Mouse (Mus musculus) neural tube, embryonic 14.5 days (tissue): Measurements from ENCODE around the gene Catsper3. TPM values are rescaled to one million over a fixed set of nuclear protein-coding genes. Genes with fewer than 3 reads are reported as not detected.

ENCODE experiments used
- ATAC-seq: fragments of 200-750 bp; cut with Nextera tagmentation; 2 replicates; pipeline ENCODE4 v1.8.0; 2017; ENCODE audit warnings: low read depth, mild to moderate bottlenecking, moderate TSS enrichment, moderate library complexity
- H3K27ac ChIP-seq: fragments of 300-500 bp; sonication (generic); 2 replicates; pipeline ENCODE4 v1.5.1; 2014; ENCODE audit warnings: low read depth, mild to moderate bottlenecking, control low read depth, low read length, moderate library complexity, mixed read lengths
- H3K27me3 ChIP-seq: fragments of 300-500 bp; sonication (generic); 2 replicates; pipeline ENCODE4 v1.6.1; 2014; ENCODE audit warnings: low read length; ENCODE audit not compliant: control insufficient read depth, insufficient read depth
- H3K36me3 ChIP-seq: fragments of 300-500 bp; sonication (generic); 2 replicates; pipeline ENCODE4 v1.6.1; 2014; ENCODE audit warnings: low read length, mixed read lengths; ENCODE audit not compliant: control insufficient read depth, insufficient read depth
- H3K4me1 ChIP-seq: fragments of 300-500 bp; sonication (generic); 2 replicates; pipeline ENCODE4 v1.6.1; 2014; ENCODE audit warnings: low read length; ENCODE audit not compliant: control insufficient read depth, insufficient read depth
- H3K4me2 ChIP-seq: fragments of 300-500 bp; sonication (generic); 2 replicates; pipeline ENCODE4 v1.6.1; 2014; ENCODE audit warnings: mild to moderate bottlenecking, low read depth, low read length, control low read depth
- H3K4me3 ChIP-seq: fragments of 300-500 bp; sonication (generic); 2 replicates; pipeline ENCODE4 v1.5.1; 2014; ENCODE audit warnings: low read depth, low read length, control low read depth, mixed read lengths
- H3K9ac ChIP-seq: fragments of 300-500 bp; sonication (generic); replicated peaks from 2 replicates; pipeline ENCODE4 v1.6.1; 2014; ENCODE audit warnings: low read depth, mild to moderate bottlenecking, control low read depth, low read length, mixed read lengths
- H3K9me3 ChIP-seq: fragments of 300-500 bp; sonication (generic); 2 replicates; pipeline ENCODE4 v1.6.1; 2016; ENCODE audit warnings: low read length; ENCODE audit not compliant: control insufficient read depth
- whole genome bisulfite sequencing: fragments of 180-500 bp; shearing (Covaris S2); extraction: QIAGEN DNeasy Blood & Tissue Kit; methylation state at CpG from one replicate; pipeline ENCODE4 v1.1.7; 2014; 5-methylcytosine and 5-hydroxymethylcytosine counted together
- polyA plus RNA-seq: library from polyadenylated mRNA; unstranded; fragments of >200 nt; fragmentation: Nextera tagmentation; extraction: Ambion mirVana; gene quantifications from 2 replicates; pipeline ENCODE4 v1.2.1, GENCODE M21; 2014

Gene Catsper3
- polyA plus RNA-seq, 1 experiment from 2014 or later = not detected

DNA sequence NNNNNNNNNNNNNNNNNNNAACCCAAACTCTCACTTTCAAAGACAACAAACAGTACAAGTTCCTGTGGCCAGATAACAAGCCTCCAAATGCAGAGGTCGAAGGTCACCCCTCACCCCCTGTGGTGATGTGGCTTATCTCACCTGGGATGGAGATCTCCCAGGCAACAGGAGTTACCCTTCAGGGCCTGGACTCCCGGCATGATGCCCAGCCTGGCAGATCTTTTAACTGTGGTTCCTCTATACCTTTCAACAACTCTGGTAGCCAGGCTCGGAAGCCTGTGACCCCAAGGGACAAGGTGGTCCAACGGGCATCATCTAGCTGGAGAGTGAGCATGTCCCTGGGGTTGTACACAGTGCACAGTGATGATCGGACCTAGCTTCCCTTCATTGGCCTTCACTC, 38.1 kb downstream of the Catsper3 start:
- H3K27me3 ChIP-seq = peaks cover 32% of the 10 kb centered on the region
- WGBS = 72% methylated on average over 5 of the region's 5 CpGs

DNA sequence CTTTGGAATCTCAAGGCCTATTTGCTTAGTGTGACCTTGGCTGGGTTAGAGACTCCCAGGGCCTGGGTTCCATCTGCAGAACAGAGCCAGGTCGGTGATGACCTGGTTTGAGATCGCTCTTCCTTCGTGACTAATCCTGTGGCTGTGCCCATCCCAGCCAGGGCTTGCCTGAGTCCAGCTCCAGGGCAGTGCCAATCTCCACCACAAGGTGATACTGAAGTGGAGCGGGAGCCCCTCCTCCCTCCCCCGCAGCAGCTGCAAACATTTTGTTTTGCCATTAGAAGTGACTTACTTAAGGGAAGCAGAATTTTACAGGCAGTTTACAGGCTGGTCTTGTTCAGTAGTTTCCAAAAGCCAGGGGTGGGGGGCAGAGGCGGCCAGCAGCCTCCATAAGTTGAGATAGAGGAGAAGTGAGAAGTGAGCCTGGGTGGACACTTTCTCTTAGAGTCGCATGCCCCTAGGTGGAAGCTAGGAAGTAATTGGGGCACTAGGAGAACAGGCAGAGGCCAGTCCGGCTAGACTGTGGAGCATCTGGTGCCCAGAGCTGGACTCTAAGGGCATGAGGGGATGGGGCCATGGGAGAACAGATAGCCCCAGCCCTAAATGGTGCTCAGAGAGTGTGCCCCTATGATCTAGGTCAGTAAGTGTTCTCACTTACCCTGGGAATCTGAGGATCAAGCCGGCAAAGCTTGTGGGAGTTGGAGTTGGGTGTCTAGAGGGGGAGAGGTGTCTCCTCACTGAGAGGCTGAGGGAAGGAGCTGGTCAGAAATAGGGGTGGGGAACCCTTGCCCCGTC, 40.0 kb downstream of the Catsper3 start:
- H3K4me1 ChIP-seq = no peaks in the 10 kb centered on the region
- H3K4me3 ChIP-seq = no peak overlapping the region
- H3K4me2 ChIP-seq = no peak overlapping the region
- ATAC-seq = no peak
- 14% methylated on average over 10 of the region's 10 CpGs for WGBS
- peaks cover 45% of the 10 kb centered on the region for H3K27me3 ChIP-seq
- H3K9me3 ChIP-seq = no peaks in the 10 kb centered on the region
- H3K36me3 ChIP-seq = no peaks in the 10 kb centered on the region
- no peak overlapping the region for H3K9ac ChIP-seq
- no peak overlapping the region for H3K27ac ChIP-seq

More for the DNA sequence above, 38.1 kb downstream of the Catsper3 start:
- Histone ChIP-seq H3K9me3 (no peaks in the 10 kb centered on the region), H3K4me2 (no peak overlapping the region), H3K27ac (no peak overlapping the region), H3K9ac (no peak overlapping the region), H3K36me3 (no peaks in the 10 kb centered on the region), H3K4me3 (no peak overlapping the region), H3K4me1 (no peaks in the 10 kb centered on the region)
- no peak for ATAC-seq

DNA sequence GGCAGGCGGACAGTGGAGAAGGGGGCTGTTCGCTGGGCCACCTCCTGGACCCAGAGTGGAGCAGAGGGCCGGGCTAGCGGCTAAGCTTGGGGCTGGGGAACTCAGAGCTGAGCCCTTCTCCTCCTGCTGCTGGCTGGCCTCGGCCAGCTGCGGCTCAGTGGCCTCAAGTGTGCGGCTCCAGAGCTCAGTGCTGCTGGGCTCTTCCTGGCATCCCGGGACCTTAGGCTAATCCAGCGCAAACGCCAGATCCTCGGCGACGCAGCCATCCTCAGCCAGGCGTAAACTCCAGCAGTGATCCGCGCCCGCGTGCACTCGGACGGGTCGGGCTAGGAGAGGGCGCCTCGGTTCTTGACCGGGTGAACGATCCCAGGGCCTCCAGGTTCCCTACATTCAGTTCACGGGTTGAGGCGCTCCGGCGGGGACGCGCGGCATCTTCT, 40.9 kb downstream of the Catsper3 start:
- Histone ChIP-seq H3K27me3 (peaks cover 51% of the 10 kb centered on the region), H3K9ac (no peak overlapping the region), H3K4me3 (no peak overlapping the region), H3K4me1 (no peaks in the 10 kb centered on the region), H3K9me3 (no peaks in the 10 kb centered on the region), H3K36me3 (no peaks in the 10 kb centered on the region), H3K27ac (no peak overlapping the region), H3K4me2 (no peak overlapping the region)
- no peak for ATAC-seq
- WGBS = under 1% methylated on average over 31 of the region's 32 CpGs

- under 1% methylated on average over 56 of the region's 56 CpGs for WGBS
- Histone ChIP-seq H3K27me3 (peaks cover 58% of the 10 kb centered on the region), H3K4me1 (no peaks in the 10 kb centered on the region), H3K9ac (no peak overlapping the region), H3K9me3 (no peaks in the 10 kb centered on the region), H3K27ac (no peak overlapping the region), H3K4me3 (no peak overlapping the region), H3K36me3 (no peaks in the 10 kb centered on the region), H3K4me2 (no peak overlapping the region)
- ATAC-seq = no peak
Measured at GRCm38 (mm10) chr13:55826008-55826671, 41.8 kb downstream of the Catsper3 start.

GRCm38 (mm10) chr13:55826796-55827678, 42.7 kb downstream of the Catsper3 start:
- no peak overlapping the region for H3K9ac ChIP-seq
- H3K36me3 ChIP-seq = no peaks in the 10 kb centered on the region
- H3K4me1 ChIP-seq = no peaks in the 10 kb centered on the region
- no peak overlapping the region for H3K4me2 ChIP-seq
- peaks cover 61% of the 10 kb centered on the region for H3K27me3 ChIP-seq
- no peak for ATAC-seq
- H3K4me3 ChIP-seq = no peak overlapping the region
- H3K9me3 ChIP-seq = no peaks in the 10 kb centered on the region
- WGBS = 3% methylated on average over 13 of the region's 13 CpGs
- no peak overlapping the region for H3K27ac ChIP-seq

GRCm38 (mm10) chr13:55827679-55828140, 43.3 kb downstream of the Catsper3 start:
- Histone ChIP-seq H3K9me3 (no peaks in the 10 kb centered on the region), H3K36me3 (no peaks in the 10 kb centered on the region), H3K27ac (no peak overlapping the region), H3K4me2 (no peak overlapping the region), H3K27me3 (peaks cover 61% of the 10 kb centered on the region), H3K9ac (no peak overlapping the region), H3K4me3 (no peak overlapping the region), H3K4me1 (no peaks in the 10 kb centered on the region)
- no peak for ATAC-seq
- 1% methylated on average over 6 of the region's 6 CpGs for WGBS

DNA sequence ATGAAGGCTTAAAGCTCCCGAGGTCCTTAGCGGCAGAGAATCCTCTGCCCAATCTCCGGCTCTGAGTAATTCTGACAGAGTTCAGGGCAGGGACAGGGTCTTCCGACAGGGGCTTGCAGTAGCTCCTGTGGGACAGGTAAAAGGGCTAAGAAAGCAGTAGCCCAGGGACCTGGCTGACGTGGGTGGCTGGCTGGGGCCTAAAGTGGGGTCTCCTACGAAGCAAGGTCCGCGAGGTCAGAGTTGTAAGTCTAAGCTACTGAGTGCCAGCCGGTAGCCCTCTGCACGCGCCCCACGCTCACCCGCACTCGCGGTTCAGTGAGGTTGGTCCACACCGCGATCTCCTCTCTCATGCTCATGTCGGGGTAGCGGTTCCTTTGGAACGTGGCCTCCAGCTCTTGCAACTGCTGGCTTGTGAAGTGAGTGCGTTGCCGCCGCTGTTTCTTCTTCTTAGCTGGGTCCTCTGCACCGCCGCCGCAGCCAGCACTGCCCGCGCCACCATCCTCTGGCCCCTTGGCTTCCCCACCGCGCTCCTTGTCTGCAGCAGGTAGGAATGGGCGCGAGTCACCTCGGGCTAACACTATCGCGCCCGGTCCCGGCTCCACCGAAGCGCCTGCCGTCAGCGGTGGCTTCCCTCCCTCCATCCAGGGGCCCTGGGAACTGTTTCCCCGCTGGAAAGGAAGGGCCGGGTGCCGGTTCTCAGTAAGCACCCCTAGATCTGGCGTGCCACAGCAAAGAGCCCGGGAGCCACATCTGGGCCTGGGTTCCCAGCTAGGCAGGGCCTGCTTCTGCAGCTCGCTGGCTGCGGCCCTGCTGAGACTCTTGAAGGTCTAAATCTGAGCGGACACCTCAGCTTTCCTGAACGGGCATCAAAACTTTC, 44.0 kb downstream of the Catsper3 start:
- peaks cover 60% of the 10 kb centered on the region for H3K27me3 ChIP-seq
- no peaks in the 10 kb centered on the region for H3K4me1 ChIP-seq
- no peaks in the 10 kb centered on the region for H3K9me3 ChIP-seq
- no peak for ATAC-seq
- no peak overlapping the region for H3K4me2 ChIP-seq
- WGBS = under 1% methylated on average over 50 of the region's 50 CpGs
- no peak overlapping the region for H3K27ac ChIP-seq
- H3K4me3 ChIP-seq = no peak overlapping the region
- H3K36me3 ChIP-seq = no peaks in the 10 kb centered on the region
- no peak overlapping the region for H3K9ac ChIP-seq

DNA sequence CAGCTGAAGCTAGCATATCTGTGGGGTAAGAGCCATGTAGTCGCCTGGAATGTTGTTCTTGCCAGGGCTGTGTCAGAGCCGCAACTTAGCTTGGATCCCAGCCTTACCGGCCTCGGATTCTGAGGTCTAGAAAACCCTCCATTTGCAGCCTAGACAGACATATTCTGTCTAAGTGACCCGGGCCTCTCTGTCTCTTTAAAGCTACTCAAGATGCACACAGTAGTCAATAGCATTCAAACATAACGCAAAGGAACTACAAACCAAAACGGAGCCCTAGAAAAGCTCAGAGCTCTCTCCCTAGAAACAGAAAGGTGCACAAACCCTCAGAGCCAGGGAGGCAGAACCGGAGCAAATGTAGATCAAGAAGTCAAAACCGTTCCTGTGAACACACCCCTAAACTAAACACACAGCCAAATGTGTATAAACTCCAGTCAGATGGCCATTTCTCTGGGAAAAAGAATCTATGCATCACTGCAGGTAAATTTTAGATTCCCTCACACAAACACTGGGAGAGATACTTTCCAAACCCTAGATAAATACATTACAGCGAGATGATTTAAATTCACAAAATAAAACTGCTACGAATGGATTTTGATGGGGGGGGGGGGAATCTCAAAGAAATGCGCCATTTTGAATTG, 44.8 kb downstream of the Catsper3 start:
- H3K36me3 ChIP-seq = no peaks in the 10 kb centered on the region
- peaks cover 58% of the 10 kb centered on the region for H3K27me3 ChIP-seq
- no peaks in the 10 kb centered on the region for H3K9me3 ChIP-seq
- ATAC-seq = no peak
- no peaks in the 10 kb centered on the region for H3K4me1 ChIP-seq
- H3K9ac ChIP-seq = no peak overlapping the region
- H3K4me3 ChIP-seq = no peak overlapping the region
- H3K4me2 ChIP-seq = no peak overlapping the region
- H3K27ac ChIP-seq = no peak overlapping the region
- 4% methylated on average over 12 of the region's 12 CpGs for WGBS
